Mouse (Mus musculus) liver, embryonic 14.5 days (tissue): ENCODE measurements at regions not wholly inside any gene's neighbourhood (a gene's known extent, or its start where the extent isn't known, plus 50 kb on each side); places are given as distances from the start of the nearest gene placed in this dataset.

Source experiments
- CTCF ChIP-seq: IDR thresholded peaks from 2 replicates; pipeline ENCODE4 v1.5.1; 2016; ENCODE audit warnings: antibody characterized with exemption, low read depth, control low read depth
- EP300 ChIP-seq: IDR thresholded peaks from 2 replicates; pipeline ENCODE4 v1.6.1; 2016; ENCODE audit warnings: antibody characterized with exemption, low read depth

DNA sequence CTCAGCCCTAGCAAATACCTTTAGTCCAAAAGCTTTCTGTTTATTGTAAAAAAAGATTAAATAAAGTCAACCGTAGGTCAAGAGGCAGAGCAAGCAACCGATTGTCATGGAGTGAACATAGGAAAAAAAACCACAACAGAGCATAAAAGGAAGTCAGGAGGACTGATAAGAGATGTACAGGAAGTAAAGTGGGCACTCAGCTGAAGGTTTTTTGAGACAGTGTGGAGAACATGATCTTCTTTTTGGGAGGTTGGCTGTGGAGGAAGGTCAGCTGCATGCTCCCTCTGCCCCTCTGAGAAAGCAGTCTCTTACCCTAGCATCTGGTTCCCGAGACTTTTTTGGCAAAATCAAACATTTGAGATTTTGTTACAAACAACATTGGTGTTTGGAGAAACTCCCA, 832.1 kb downstream of the Slc4a3 start:
- TF ChIP-seq CTCF (no peak), EP300 (no peak)
